Mouse (Mus musculus): Measurements from ENCODE around the gene Negr1.

DNA sequence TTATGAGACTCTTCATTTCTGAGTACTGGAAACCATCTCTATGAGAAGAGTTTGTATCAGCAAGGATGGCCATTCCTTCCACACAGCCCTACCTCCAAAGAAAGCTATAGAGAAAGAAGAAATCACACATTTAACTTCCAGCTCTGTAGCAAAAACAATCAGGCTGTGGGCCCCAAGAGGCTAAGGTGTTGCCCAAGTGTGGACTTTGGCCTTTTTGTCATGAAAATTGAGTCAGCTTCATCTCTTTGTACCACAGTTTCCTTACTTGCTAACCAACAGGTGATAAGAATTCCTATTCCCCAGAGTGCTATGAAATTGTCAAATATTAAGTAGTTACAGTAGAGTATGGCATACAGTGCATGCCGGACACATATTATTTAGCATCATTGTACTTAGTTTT, 369.9 kb downstream of the Negr1 start:
- TF ChIP-seq HCFC1 (IDR thresholded peaks at IDR 0.05; ENCODE audit: borderline replicate concordance, insufficient read depth, low read length) = no peak
- no peak for TF ChIP-seq ZNF384 (IDR thresholded peaks at IDR 0.05; ENCODE audit: low read depth, low read length)
- TF ChIP-seq CHD2 (IDR thresholded peaks at IDR 0.05; ENCODE audit: low read depth, low read length) = no peak
- TF ChIP-seq ZC3H11A (IDR thresholded peaks at IDR 0.05; ENCODE audit: borderline replicate concordance, low read depth, low read length) = no peak

Measured in ES-E14 (cell line).